Mouse (Mus musculus) intestine, postnatal 0 days (tissue): ENCODE results near the gene Zup1. TPM values are rescaled to one million over a fixed set of nuclear protein-coding genes. Genes with fewer than 3 reads are reported as not detected.
"Not testable (repeated sequence)": the region's sequence is repeated elsewhere in the genome, so short reads cannot be mapped to it uniquely, and the experiment has no call there.

Experiments used
- ATAC-seq: fragments of 200-750 bp; cut with Nextera tagmentation; 2 replicates; pipeline ENCODE4 v1.8.0; 2017; ENCODE audit warnings: mild to moderate bottlenecking, moderate TSS enrichment, moderate library complexity
- H3K27ac ChIP-seq: fragments of 300-500 bp; sonication (generic); 2 replicates; pipeline ENCODE4 v1.5.1; 2014; ENCODE audit warnings: mild to moderate bottlenecking, low read depth, low read length, moderate library complexity
- H3K27me3 ChIP-seq: fragments of 300-500 bp; sonication (generic); replicated peaks from 2 replicates; pipeline ENCODE4 v1.6.1; 2014; ENCODE audit warnings: low read length, mixed read lengths; ENCODE audit not compliant: control insufficient read depth, insufficient read depth
- H3K36me3 ChIP-seq: fragments of 300-500 bp; sonication (generic); 2 replicates; pipeline ENCODE4 v1.6.1; 2014; ENCODE audit warnings: mild to moderate bottlenecking, moderate library complexity; ENCODE audit not compliant: control insufficient read depth, insufficient read depth
- H3K4me1 ChIP-seq: fragments of 300-500 bp; sonication (generic); replicated peaks from 2 replicates; pipeline ENCODE4 v1.6.1; 2014; ENCODE audit warnings: antibody characterized with exemption, low read length, mixed read lengths; ENCODE audit not compliant: control insufficient read depth, insufficient read depth
- H3K4me2 ChIP-seq: fragments of 300-500 bp; sonication (generic); replicated peaks from 2 replicates; pipeline ENCODE4 v1.6.1; 2014; ENCODE audit warnings: low read depth, mild to moderate bottlenecking, moderate library complexity
- H3K4me3 ChIP-seq: fragments of 300-500 bp; sonication (generic); 2 replicates; pipeline ENCODE4 v1.5.1; 2014; ENCODE audit warnings: low read depth, low read length
- H3K9ac ChIP-seq: fragments of 300-500 bp; sonication (generic); 2 replicates; pipeline ENCODE4 v1.6.1; 2014; ENCODE audit warnings: mild to moderate bottlenecking, low read depth, low read length
- H3K9me3 ChIP-seq: fragments of 300-500 bp; sonication (generic); 2 replicates; pipeline ENCODE4 v1.6.1; 2016; ENCODE audit warnings: mixed run types; ENCODE audit not compliant: control insufficient read depth
- CTCF ChIP-seq: sonication (generic); IDR thresholded peaks from 2 replicates; pipeline ENCODE4 v1.5.1; 2016; ENCODE audit warnings: low read depth, mild to moderate bottlenecking, control low read depth, antibody characterized with exemption, moderate library complexity
- WGBS: fragments of 180-500 bp; shearing (Covaris S2); extraction: QIAGEN DNeasy Blood & Tissue Kit; methylation state at CpG from one replicate; pipeline ENCODE4 v1.1.7; 2014; 5-methylcytosine and 5-hydroxymethylcytosine counted together
- polyA plus RNA-seq: library from polyadenylated mRNA; unstranded; fragments of >200 nt; fragmentation: Nextera tagmentation; extraction: Ambion mirVana; gene quantifications from 2 replicates; pipeline ENCODE4 v1.2.1, GENCODE M21; 2015

Gene Zup1
- polyA plus RNA-seq, result 10.6 and 11.4 TPM in 2 replicates

GRCm38 (mm10) chr10:33950803-33951583 is at the start of gene Zup1:
Gene Zup1 (minus strand): TSS chr10:33951269.
- Histone ChIP-seq H3K27me3 (no peaks in the 10 kb centered on the region), H3K9me3 (no peaks in the 10 kb centered on the region), H3K27ac (peak within 1 kb of the TSS; percentile 67), H3K4me3 (peak within 1 kb of the TSS; percentile 57), H3K9ac (peak within 1 kb of the TSS; percentile 81), H3K36me3 (peaks cover 6% of the 10 kb centered on the region; the same call in 1 of the 2 replicates), H3K4me2 (peak within 1 kb of the TSS; percentile 58), H3K4me1 (no peaks in the 10 kb centered on the region)
- no peak for TF ChIP-seq CTCF
- ATAC-seq, result peak; percentile 95
- WGBS, result 1% methylated on average over 42 of the region's 42 CpGs

GRCm38 (mm10) chr10:33998397-33998796 is 47.3 kb upstream of the Zup1 start:
- Histone ChIP-seq H3K4me2 (no peak overlapping the region), H3K9me3 (no peaks in the 10 kb centered on the region), H3K36me3 (peaks cover 49% of the 10 kb centered on the region), H3K27ac (no peak overlapping the region), H3K9ac (no peak overlapping the region), H3K4me1 (no peaks in the 10 kb centered on the region), H3K27me3 (no peaks in the 10 kb centered on the region), H3K4me3 (no peak overlapping the region)
- ATAC-seq, result peak; percentile 45; the same call in 1 of the 2 replicates
- TF ChIP-seq CTCF, result no peak

DNA sequence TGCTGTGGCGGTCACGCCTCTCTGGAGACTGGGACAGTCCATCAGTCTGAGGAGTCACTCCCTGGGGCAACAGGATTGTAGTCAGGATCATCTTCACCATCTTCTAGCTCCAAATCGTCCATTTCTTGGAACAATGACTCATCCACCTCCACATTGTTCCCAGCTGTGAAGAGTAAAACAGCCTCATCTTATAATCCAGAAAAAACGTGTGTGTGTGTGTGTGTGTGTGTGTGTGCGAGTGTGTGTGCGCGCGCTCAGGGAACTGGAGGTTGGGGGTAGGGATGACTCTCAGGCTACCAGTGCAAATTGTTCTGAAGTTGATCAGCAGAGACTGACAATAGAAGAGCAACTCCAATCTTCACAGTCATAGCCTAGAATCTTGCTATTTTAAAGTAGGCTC is 45.6 kb upstream of the Zup1 start:
- not testable (repeated sequence) for H3K4me3 ChIP-seq, H3K9me3 ChIP-seq, H3K9ac ChIP-seq, H3K4me1 ChIP-seq, ATAC-seq, H3K27me3 ChIP-seq, H3K4me2 ChIP-seq, H3K27ac ChIP-seq
- 87% methylated on average over 6 of the region's 8 CpGs for WGBS
- peaks cover 43% of the 10 kb centered on the region for H3K36me3 ChIP-seq

DNA sequence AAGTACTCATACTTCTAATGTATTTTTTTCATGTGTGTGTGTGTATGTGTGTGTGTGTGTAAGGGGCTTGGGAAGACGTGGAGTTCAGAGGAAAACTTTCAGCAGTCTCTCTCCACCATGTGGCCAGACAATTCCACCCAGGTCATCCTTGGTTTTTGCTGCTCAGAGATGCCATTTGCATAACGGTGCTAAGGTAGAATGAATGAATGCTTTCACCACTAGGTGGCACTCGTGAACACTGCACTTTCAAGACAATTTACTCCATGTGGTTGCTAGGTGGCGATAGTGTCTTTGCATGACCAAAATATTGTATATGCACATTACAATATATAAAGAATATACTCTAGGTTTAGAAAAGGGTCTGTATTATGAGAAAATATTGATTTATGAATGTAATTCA is 35.7 kb upstream of the Zup1 start:
- H3K27me3 ChIP-seq, result no peaks in the 10 kb centered on the region
- TF ChIP-seq CTCF, result peak; percentile 99
- no peaks in the 10 kb centered on the region for H3K9me3 ChIP-seq
- 24% methylated on average over 4 of the region's 4 CpGs for WGBS
- no peak overlapping the region for H3K9ac ChIP-seq
- H3K36me3 ChIP-seq, result peaks cover 7% of the 10 kb centered on the region; the same call in 1 of the 2 replicates
- H3K4me2 ChIP-seq, result no peak overlapping the region
- ATAC-seq, result peak; percentile 47
- H3K27ac ChIP-seq, result no peak overlapping the region
- H3K4me3 ChIP-seq, result no peak overlapping the region
- no peaks in the 10 kb centered on the region for H3K4me1 ChIP-seq

DNA sequence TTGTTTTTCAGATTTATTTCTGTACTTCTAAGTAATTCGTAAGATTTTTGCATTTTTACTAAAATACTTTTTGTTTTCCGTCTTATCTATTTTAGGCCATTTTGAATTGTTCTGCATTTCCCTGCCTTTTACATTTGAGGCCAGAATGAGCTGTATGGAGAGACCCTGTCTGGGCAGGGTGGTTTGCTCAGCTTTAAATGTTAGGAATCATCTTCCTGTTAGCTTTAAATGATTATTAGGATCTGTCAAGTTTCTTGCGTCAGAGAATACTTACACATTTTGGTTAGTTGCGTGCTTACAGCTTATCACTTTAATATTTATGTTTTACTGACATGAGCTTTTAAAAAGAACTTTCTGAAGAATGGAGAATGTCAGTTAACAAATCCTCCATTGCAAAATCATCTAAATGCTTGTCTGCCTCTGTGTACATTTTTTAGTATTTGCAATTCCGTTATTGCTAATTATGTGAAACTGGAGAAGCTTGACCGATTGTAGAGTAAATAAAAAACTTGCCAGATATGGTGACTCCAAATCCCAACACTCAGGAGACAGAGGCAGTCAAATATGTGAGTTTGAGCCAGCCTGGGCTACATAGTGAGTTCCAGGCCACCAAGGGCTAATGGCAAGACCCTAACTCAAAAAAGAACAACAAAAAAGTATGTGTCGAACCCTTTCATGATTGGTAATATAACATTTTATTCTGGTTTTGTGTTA is 23.9 kb upstream of the Zup1 start:
- Histone ChIP-seq H3K9ac (no peak overlapping the region), H3K27me3 (no peaks in the 10 kb centered on the region), H3K9me3 (0 out of 2 replicates have a peak, but pooled peaks cover 7% of the 10 kb centered on the region), H3K4me3 (no peak overlapping the region), H3K36me3 (no peaks in the 10 kb centered on the region), H3K27ac (no peak overlapping the region), H3K4me2 (no peak overlapping the region), H3K4me1 (no peaks in the 10 kb centered on the region)
- ATAC-seq, result no peak
- 80% methylated on average over 7 of the region's 7 CpGs for WGBS
- TF ChIP-seq CTCF, result no peak

DNA sequence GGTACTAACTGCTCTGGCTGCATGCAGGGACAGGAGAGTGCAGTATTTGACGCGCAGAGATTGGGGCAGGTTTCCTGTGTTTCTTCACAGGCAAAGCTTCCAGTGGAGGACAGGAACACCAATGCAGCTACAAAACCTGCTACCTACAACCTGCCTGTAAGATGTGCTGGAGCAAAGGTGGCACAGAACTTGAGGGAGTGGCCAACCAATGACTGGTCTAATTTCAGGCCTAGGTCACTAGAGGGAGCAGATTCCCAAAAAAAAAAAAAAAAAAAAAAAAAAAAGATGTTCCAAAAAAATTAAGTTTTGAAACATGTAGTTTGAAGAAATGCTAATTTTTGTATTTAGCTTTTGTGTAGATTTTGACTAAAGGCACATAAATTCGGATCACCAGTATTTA is 1.4 kb upstream of the Zup1 start:
- H3K4me2 ChIP-seq, result no peak overlapping the region
- ATAC-seq, result no peak
- H3K36me3 ChIP-seq, result peaks cover 6% of the 10 kb centered on the region; the same call in 1 of the 2 replicates
- no peaks in the 10 kb centered on the region for H3K27me3 ChIP-seq
- no peaks in the 10 kb centered on the region for H3K9me3 ChIP-seq
- no peak overlapping the region for H3K4me3 ChIP-seq
- 0 out of 2 replicates have a peak, but pooled peaks have one; percentile 7 for TF ChIP-seq CTCF
- H3K9ac ChIP-seq, result no peak overlapping the region
- H3K4me1 ChIP-seq, result no peaks in the 10 kb centered on the region
- no peak overlapping the region for H3K27ac ChIP-seq
- WGBS, result 85% methylated on average over 3 of the region's 3 CpGs
